Mouse (Mus musculus): ENCODE data around the gene Gm20479. TPM values are rescaled to one million over a fixed set of nuclear protein-coding genes. Genes with fewer than 3 reads are reported as not detected.

The Gm20479 gene
- polyA plus RNA-seq, 1 experiment from 2014 or later: 0.50 TPM

DNA sequence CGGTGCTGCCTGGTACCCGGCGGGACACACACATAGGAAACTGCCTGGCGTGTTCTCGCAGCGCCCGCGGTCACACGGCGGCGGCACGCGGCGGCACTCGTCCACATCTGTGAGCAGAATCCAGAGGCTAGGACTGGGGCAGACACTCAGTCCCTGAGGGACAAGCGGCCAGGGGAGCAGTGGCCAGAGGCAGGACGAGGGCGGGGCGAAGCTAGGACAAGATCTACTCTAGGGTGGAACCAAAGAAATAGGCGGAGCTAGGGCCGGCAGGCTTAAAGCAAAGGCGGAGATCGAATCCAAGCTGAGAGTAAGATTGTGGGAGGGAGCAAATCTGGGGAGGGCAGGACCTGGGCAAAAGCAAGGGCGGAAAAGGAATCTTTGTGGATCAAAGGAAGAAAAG lies 31.5 kb downstream of the Gm20479 start:
- Histone ChIP-seq H3K27me3 (peaks cover 97% of the 10 kb centered on the region), H3K4me2 (peak overlapping the region; percentile 36), H3K4me1 (replicated peaks) (peaks cover 23% of the 10 kb centered on the region), H3K4me3 (replicated peaks) (peak overlapping the region; percentile 20), H3K36me3 (no peaks in the 10 kb centered on the region), H3K27ac (no peak overlapping the region), H3K9me3 (replicated peaks) (no peaks in the 10 kb centered on the region), H3K9ac (no peak overlapping the region)
- no peak for DNase-seq
- 3% methylated on average over 24 of the region's 24 CpGs for WGBS (ENCODE audit: insufficient replicate concordance)
- no peak for ATAC-seq (ENCODE audit: low read depth)

GRCm38 (mm10) chr7:27324928-27325327 lies 32.3 kb downstream of the Gm20479 start:
- 40% methylated on average over 19 of the region's 20 CpGs for WGBS (ENCODE audit: insufficient replicate concordance)
- DNase-seq (no peak), ATAC-seq (ENCODE audit: low read depth) (no peak)
- H3K27ac ChIP-seq: no peak overlapping the region
- H3K4me3 ChIP-seq (replicated peaks): no peak overlapping the region
- H3K27me3 ChIP-seq: peaks cover 89% of the 10 kb centered on the region
- no peak overlapping the region for H3K4me2 ChIP-seq
- no peak overlapping the region for H3K9ac ChIP-seq
- no peaks in the 10 kb centered on the region for H3K36me3 ChIP-seq
- H3K9me3 ChIP-seq (replicated peaks): no peaks in the 10 kb centered on the region
- H3K4me1 ChIP-seq (replicated peaks): peaks cover 15% of the 10 kb centered on the region

DNA sequence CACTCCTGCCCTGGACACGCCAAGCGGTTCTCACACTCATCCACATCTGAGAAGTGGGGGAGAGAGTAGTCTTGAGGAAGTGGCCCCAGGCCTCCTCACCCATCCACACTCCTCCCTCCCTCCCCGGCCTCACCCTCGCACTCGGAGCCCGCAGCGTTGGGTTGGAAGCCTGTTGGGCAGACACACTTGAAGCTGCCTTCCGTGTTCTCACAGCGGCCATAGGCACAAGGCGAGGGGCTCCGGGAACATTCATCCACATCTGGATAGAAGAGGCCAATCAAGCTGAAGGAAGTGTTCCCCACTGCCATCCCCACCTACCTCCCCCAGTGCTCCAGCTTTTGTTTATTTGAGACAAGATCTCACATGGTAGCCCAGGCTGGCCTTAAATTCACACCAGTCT lies 33.1 kb downstream of the Gm20479 start:
- DNase-seq (no peak), ATAC-seq (ENCODE audit: low read depth) (no peak)
- H3K4me1 ChIP-seq (replicated peaks): peaks cover 8% of the 10 kb centered on the region
- peaks cover 82% of the 10 kb centered on the region for H3K27me3 ChIP-seq
- no peaks in the 10 kb centered on the region for H3K36me3 ChIP-seq
- no peak overlapping the region for H3K4me2 ChIP-seq
- H3K27ac ChIP-seq: no peak overlapping the region
- H3K9ac ChIP-seq: no peak overlapping the region
- H3K4me3 ChIP-seq (replicated peaks): no peak overlapping the region
- 78% methylated on average over 11 of the region's 11 CpGs for WGBS (ENCODE audit: insufficient replicate concordance)
- H3K9me3 ChIP-seq (replicated peaks): no peaks in the 10 kb centered on the region

DNA sequence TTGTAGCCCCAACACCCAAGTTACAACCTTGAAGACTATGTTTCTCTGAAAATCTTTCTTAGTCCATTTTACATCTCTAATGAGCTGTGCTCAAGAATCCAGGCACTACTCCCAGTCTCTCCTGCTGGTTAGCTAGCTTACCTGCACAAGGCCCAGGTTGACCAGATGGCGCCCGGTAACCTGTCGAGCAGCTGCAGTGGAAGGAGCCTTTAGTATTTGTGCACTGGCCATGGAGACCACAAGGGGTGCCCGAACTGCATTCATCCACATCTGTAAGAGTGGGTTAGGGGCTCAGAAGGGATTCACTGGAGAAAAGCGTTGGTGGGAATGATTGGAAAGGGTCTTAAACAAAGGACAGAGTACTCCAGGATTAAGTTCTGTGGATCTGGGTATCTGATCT lies 34.2 kb downstream of the Gm20479 start:
- WGBS (ENCODE audit: insufficient replicate concordance): 74% methylated on average over 5 of the region's 5 CpGs
- Histone ChIP-seq H3K4me2 (no peak overlapping the region), H3K27me3 (peaks cover 70% of the 10 kb centered on the region), H3K9ac (no peak overlapping the region), H3K36me3 (no peaks in the 10 kb centered on the region), H3K27ac (no peak overlapping the region), H3K4me3 (replicated peaks) (no peak overlapping the region), H3K4me1 (replicated peaks) (0 out of 2 replicates have a peak, but pooled peaks cover 3% of the 10 kb centered on the region), H3K9me3 (replicated peaks) (no peaks in the 10 kb centered on the region)
- no peak for ATAC-seq (ENCODE audit: low read depth)
- DNase-seq: no peak

DNA sequence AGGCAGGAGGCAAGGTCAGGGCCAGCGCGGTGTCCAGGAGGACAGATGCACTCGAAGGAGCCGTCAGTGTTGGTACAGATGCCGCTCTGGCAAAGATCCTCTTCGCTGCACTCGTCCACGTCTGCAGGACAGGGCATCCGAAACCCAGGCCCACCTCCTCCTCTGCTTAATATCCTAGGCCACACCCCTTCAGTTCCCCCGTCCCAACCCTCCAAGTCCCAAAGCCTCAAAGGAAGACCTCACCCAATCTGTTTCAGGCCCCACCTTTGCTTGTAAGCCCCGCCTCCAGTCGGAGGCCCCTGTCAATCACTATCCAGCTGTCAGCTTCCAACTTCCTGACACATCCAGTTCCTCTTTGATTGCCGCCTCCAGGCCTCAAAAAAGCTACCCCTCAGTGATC lies 34.9 kb downstream of the Gm20479 start:
- H3K27me3 ChIP-seq: peaks cover 63% of the 10 kb centered on the region
- DNase-seq (no peak), ATAC-seq (ENCODE audit: low read depth) (no peak)
- 18% methylated on average over 13 of the region's 13 CpGs for WGBS (ENCODE audit: insufficient replicate concordance)
- no peak overlapping the region for H3K4me3 ChIP-seq (replicated peaks)
- H3K4me1 ChIP-seq (replicated peaks): 0 out of 2 replicates have a peak, but pooled peaks cover 3% of the 10 kb centered on the region
- no peak overlapping the region for H3K4me2 ChIP-seq
- no peak overlapping the region for H3K27ac ChIP-seq
- H3K9ac ChIP-seq: no peak overlapping the region
- no peaks in the 10 kb centered on the region for H3K36me3 ChIP-seq
- no peaks in the 10 kb centered on the region for H3K9me3 ChIP-seq (replicated peaks)

GRCm38 (mm10) chr7:27319411-27319810 lies 37.8 kb downstream of the Gm20479 start:
- ATAC-seq (ENCODE audit: low read depth): no peak

GRCm38 (mm10) chr7:27315958-27316357 lies 41.3 kb downstream of the Gm20479 start:
- Histone ChIP-seq H3K36me3 (0 out of 2 replicates have a peak, but pooled peaks cover 4% of the 10 kb centered on the region), H3K27ac (no peak overlapping the region), H3K4me3 (replicated peaks) (no peak overlapping the region), H3K4me2 (no peak overlapping the region), H3K9ac (no peak overlapping the region), H3K4me1 (replicated peaks) (no peaks in the 10 kb centered on the region), H3K27me3 (peaks cover 13% of the 10 kb centered on the region), H3K9me3 (replicated peaks) (peaks cover 12% of the 10 kb centered on the region; the same call in 1 of the 2 replicates)
- no peak for DNase-seq
- no peak for ATAC-seq (ENCODE audit: low read depth)
- WGBS (ENCODE audit: insufficient replicate concordance): 43% methylated on average over 7 of the region's 7 CpGs

More at GRCm38 (mm10) chr7:27319411-27319810, 37.8 kb downstream of the Gm20479 start:
- WGBS (ENCODE audit: insufficient replicate concordance): 75% methylated on average over 22 of the region's 22 CpGs
- no peak overlapping the region for H3K4me2 ChIP-seq
- H3K27ac ChIP-seq: no peak overlapping the region
- H3K9ac ChIP-seq: no peak overlapping the region
- no peaks in the 10 kb centered on the region for H3K4me1 ChIP-seq (replicated peaks)
- H3K4me3 ChIP-seq (replicated peaks): no peak overlapping the region
- no peak for DNase-seq
- H3K36me3 ChIP-seq: no peaks in the 10 kb centered on the region
- H3K27me3 ChIP-seq: peaks cover 34% of the 10 kb centered on the region
- peaks cover under 1% of the 10 kb centered on the region; the same call in 1 of the 2 replicates for H3K9me3 ChIP-seq (replicated peaks)

- 67% methylated on average over 3 of the region's 3 CpGs for WGBS (ENCODE audit: insufficient replicate concordance)
- H3K9ac ChIP-seq: no peak overlapping the region
- no peak for ATAC-seq (ENCODE audit: low read depth)
Measured at GRCm38 (mm10) chr7:27314393-27314792, 42.8 kb downstream of the Gm20479 start.

DNA sequence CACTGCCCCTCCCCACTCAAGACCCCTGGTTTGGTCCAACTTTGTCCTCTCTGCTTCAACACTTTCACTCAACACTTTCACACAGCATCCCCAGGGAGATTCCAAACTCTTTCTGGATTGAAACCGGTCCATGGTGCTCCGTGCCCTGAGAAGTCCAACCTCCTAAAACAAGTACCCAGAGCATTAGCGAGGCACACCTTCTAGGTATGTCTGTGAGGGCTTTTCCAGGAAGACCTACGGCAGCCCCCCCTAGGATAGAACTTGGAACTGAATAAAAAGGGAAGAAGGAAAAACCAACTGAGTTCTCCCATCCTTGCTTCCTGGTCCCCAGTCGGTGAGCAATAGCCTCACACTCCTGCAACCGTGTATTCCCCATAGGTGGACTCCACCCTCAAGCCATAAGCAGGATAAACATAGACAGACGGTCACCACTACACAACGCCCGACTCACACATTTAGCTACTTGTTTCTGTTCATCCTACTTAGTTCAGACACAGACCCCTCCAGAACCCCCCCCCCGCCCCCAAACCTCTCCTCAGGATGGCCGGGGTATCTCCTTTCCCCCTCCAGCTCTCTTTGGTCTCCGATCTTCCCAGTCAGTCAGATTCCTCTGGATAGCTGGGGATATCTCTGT lies 45.5 kb downstream of the Gm20479 start:
- H3K9ac ChIP-seq: no peak overlapping the region
- WGBS (ENCODE audit: insufficient replicate concordance): 69% methylated on average over 12 of the region's 12 CpGs

More at GRCm38 (mm10) chr7:27314393-27314792, 42.8 kb downstream of the Gm20479 start:
- Histone ChIP-seq H3K9me3 (replicated peaks) (peaks cover 12% of the 10 kb centered on the region; the same call in 1 of the 2 replicates), H3K27me3 (peaks cover 26% of the 10 kb centered on the region), H3K4me2 (no peak overlapping the region), H3K27ac (no peak overlapping the region), H3K36me3 (0 out of 2 replicates have a peak, but pooled peaks cover 4% of the 10 kb centered on the region), H3K4me1 (replicated peaks) (peaks cover 9% of the 10 kb centered on the region), H3K4me3 (replicated peaks) (no peak overlapping the region)
- no peak for DNase-seq

GRCm38 (mm10) chr7:27310996-27311535 lies 46.2 kb downstream of the Gm20479 start:
- Histone ChIP-seq H3K36me3 (0 out of 2 replicates have a peak, but pooled peaks cover 4% of the 10 kb centered on the region), H3K9me3 (replicated peaks) (peaks cover 12% of the 10 kb centered on the region; the same call in 1 of the 2 replicates), H3K4me2 (peak overlapping the region; percentile 38; the same call in 1 of the 2 replicates), H3K4me3 (replicated peaks) (no peak overlapping the region), H3K4me1 (replicated peaks) (peaks cover 14% of the 10 kb centered on the region), H3K27me3 (peaks cover 36% of the 10 kb centered on the region), H3K27ac (no peak overlapping the region), H3K9ac (no peak overlapping the region)
- ATAC-seq (ENCODE audit: low read depth): no peak
- DNase-seq: no peak
- WGBS (ENCODE audit: insufficient replicate concordance): 29% methylated on average over 8 of the region's 8 CpGs

More for the DNA sequence above, 45.5 kb downstream of the Gm20479 start:
- H3K4me2 ChIP-seq: no peak overlapping the region
- DNase-seq (no peak), ATAC-seq (ENCODE audit: low read depth) (no peak)
- 0 out of 2 replicates have a peak, but pooled peaks cover 4% of the 10 kb centered on the region for H3K36me3 ChIP-seq
- no peak overlapping the region for H3K4me3 ChIP-seq (replicated peaks)
- H3K27me3 ChIP-seq: peaks cover 36% of the 10 kb centered on the region
- H3K4me1 ChIP-seq (replicated peaks): peaks cover 14% of the 10 kb centered on the region
- H3K27ac ChIP-seq: no peak overlapping the region
- peaks cover 12% of the 10 kb centered on the region; the same call in 1 of the 2 replicates for H3K9me3 ChIP-seq (replicated peaks)

- no peak overlapping the region for H3K9ac ChIP-seq
- 6% methylated on average over 17 of the region's 17 CpGs for WGBS (ENCODE audit: insufficient replicate concordance)
- peak overlapping the region; percentile 38 for H3K4me2 ChIP-seq
- no peak overlapping the region for H3K4me3 ChIP-seq (replicated peaks)
- no peak overlapping the region for H3K27ac ChIP-seq
- H3K27me3 ChIP-seq: peaks cover 38% of the 10 kb centered on the region
- DNase-seq (no peak), ATAC-seq (ENCODE audit: low read depth) (no peak)
- peaks cover 14% of the 10 kb centered on the region for H3K4me1 ChIP-seq (replicated peaks)
- H3K36me3 ChIP-seq: 0 out of 2 replicates have a peak, but pooled peaks cover 4% of the 10 kb centered on the region
- H3K9me3 ChIP-seq (replicated peaks): peaks cover 12% of the 10 kb centered on the region; the same call in 1 of the 2 replicates
Measured at GRCm38 (mm10) chr7:27310306-27310705, 46.9 kb downstream of the Gm20479 start.
